Mouse (Mus musculus) small intestine, adult 2 months (tissue): ENCODE data around the gene Syk.

ENCODE experiments used
- CTCF ChIP-seq: fragments of 200-500 bp; IDR thresholded peaks from 2 replicates; pipeline ENCODE4 v1.5.1; 2012; ENCODE audit warnings: low read depth, mild to moderate bottlenecking, control low read depth, inconsistent platforms, low read length, moderate library complexity, mixed read lengths; ENCODE audit not compliant: insufficient replicate concordance, insufficient read length; ENCODE audit errors: extremely low read depth
- POLR2A ChIP-seq: fragments of 200-500 bp; IDR thresholded peaks from 2 replicates; pipeline ENCODE4 v1.6.1; 2012; ENCODE audit warnings: low read depth, mild to moderate bottlenecking, control low read depth, inconsistent platforms, low read length, moderate library complexity

DNA sequence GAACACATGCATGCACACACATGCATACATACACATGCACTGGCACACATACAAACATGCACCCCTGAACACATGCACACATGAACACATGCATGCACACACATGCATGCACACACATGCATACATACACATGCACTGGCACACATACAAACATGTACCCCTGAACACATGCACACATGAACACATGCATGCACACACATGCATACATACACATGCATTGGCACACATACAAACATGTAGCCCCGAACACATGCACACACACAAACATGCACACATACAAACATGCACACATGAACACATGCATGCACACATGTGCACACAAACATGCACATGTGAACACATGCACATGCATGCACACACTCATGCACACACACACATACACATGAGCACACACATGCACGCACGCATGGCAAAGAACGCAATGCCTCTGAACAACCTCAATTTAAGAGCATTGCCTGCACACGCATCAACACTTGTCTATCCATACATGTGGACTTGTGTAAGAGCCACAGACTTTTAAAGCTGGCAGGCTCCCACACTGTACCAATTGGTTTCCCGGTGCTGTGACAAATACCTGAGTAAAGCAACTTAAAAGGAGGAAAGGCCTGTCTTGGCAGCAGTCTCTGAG lies 66.9 kb downstream of the Syk start:
- TF ChIP-seq CTCF (no peak), POLR2A (no peak)
